Mouse (Mus musculus) mouse embryonic stem cell (cell line): ENCODE data around the gene Tex19.1.

Experiments
- in situ Hi-C, 2 experiments: fragments of 300-500 bp; cut with MboI; formaldehyde crosslinking; loops; 1 replicate in 1 of 2; 3 replicates in 1 of 2; pipeline ENCODE4 v1.14.3; 2019 to 2020; ENCODE audit warnings: low sequenced_read_pairs in 2 of 2, low pct_unique_long_range_greater_than_20kb in 1 of 2, mixed read lengths in 1 of 2; ENCODE audit not compliant: unreplicated experiment in 1 of 2

The Tex19.1 gene

DNA sequence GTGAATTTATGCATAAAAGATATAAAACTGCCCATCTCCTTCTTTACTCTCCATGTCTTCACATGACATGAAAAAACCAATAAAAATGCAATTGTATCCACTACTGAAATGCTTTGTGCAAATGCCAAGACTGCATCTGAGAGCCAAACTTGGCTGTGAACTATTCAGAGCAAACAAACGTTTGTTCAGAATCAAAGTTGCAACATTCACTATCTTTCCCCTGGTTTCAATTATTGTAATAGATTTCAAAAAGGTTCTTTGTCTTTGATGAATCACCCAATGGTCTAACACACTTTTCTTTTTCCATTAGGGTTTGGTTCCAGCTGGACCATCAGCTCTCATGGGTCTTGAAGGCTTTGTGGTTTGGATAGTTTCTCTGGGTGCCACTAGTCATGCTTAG is 16.3 kb upstream of the Tex19.1 start:
- in situ Hi-C loops: loop anchor here in 1 of 2 experiments (10.0 kb wide), 1 partner anchor 65 kb away; the partner anchor contains the start of gene Sectm1b

DNA sequence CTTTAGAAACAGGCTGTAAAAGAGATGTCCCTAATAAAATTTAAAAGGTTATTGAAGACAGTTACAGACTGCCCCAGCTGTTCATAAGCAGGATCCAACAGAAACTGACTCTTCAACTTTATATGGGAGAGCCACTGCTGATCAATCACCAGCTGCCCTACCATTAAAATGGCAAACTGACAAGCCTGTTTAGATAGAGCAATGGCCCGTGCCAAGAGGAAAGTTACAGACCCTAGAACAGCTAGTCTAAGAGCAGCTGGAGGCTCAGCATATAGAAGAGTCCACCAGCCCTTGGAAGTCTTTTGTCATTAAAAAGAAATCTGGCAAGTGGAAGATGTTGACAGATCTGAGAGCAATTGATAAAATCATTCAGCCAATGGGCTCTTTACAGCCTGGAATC is 11.3 kb upstream of the Tex19.1 start:
- in situ Hi-C loops: no loop called here

DNA sequence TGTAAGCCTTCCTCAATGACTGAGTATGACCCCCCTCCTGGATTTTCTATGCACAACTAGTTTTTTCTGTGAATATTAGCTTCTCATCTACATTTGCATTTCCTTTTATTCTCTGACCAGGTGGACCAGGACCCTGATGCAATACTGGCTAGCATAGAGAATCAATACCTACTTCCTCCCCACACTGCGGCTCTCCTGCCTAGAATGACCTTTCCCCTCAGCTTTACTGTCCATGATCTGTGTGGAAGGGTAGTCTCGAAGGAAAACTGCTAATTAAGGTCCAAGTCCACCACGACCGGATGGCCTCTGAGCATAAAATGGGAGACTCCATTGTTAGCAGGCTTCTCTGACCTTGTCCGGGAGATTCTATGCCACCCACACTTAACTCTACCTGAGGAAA is 8.3 kb upstream of the Tex19.1 start:
- in situ Hi-C loops: no loop called here

DNA sequence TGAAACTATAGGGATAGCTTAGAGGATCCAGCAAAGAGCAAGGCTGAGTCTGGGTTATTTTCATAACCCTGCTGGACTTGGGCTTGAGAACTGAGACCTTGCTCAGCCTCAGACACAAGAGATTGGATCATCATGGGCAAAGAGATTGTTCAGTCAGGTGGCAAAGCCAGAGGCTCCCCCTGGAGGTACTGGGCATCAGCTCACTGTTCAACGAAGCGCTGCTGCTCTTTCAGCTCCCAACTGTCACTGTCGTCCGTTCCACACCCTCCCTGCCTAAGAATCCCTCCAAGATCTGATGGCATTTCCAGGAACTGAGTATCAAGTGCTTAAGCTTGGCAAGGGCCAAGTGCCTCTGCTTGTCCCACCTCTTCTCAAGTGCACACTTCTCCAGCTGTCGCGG is 7.2 kb upstream of the Tex19.1 start:
- in situ Hi-C loops: no loop called here

DNA sequence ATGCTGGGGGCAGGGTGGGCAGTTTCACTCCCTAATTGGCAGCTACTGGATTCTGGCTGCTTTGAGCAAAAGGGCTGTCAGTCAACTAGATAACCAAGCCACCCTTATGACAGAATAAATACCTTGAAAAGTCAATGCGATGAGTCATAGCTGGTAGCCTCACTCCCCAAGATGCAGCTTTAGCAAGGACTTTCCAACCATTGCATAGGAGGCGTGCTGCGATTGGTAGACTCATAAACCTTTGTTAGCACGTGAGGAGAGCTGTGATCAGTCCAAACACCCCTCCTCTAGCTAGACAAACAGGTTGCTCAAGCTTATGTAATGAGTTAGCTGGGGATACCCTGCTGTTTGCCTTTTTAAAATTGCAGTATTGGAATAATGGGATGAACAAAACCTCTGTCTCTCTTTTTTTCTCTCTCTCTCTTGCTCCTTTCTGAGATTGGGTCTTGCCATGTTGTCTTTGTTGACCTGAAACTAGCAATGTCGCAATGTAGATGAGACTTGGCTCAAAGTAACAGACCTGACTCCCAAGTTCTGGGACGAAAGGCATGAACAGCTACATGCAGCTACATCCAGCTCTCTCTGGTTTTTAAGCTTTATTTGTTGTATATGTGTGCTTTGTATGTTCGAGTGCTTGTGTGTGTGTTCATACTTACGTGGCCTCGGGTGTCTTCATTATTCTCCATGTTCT is 2.5 kb upstream of the Tex19.1 start:
- in situ Hi-C loops: no loop called here

DNA sequence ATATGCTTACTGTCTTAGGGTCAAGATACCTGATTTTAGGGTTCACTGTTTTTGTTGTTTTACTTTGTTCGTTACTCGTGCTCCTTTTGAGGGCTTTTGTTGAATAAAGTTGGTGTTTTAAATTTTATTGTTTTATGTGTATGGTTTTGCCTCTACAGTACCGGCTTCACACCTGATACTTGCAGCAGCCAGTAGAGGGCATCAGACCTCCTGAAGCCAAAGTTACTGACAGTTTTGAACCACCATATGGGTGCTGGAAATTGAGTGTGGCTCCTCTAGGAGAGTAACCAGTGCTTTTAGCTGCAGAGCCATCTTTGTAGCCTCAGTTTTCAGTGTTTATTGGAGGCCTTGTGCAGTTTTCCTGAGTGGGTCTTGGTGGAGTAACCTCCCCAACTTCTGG is 2.2 kb downstream of the Tex19.1 start:
- in situ Hi-C loops: no loop called here

DNA sequence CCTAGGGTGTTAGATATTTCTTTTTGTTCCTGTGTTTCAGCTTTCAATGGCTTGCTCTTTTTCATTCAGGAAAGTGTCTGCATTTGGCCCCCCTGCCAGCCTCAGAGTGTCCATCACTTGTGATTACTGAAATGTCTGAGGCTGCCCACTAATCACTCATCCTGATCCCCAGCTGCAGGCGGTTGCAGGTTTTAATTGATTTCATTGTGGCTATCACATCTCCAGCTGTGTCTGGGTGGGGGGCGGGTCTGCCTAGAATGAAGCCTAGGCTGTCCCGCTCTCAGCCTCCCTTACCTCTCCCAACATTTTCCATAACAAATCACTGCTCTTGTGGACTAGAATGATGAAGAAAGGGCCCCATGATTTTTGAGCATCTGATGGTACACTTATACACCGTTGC is 8.3 kb downstream of the Tex19.1 start:
- in situ Hi-C loops: no loop called here

DNA sequence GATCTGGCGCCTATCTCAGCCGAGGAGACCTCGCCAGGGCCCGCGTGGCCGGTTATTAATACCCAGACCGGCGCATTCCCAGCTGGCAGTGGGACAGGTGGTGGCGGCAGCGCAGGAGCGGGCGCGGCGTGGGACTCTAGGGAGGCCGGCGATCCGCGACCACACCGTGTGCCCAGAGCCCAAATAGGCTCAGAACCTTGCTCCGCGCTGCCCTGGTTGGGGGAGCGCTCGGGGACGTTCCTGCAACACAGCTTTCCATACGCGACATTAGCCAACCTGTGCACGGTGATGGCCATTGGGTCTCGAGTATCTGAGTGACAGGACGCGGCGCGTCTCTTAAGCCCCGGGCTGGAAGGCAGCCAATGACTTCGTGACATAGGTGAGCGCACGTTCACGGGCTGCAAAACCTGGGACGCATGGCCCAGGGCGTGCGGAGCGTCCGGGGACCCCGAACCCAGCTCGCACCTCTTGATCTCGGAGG is 10.5 kb downstream of the Tex19.1 start:
- in situ Hi-C loops: no loop called here

DNA sequence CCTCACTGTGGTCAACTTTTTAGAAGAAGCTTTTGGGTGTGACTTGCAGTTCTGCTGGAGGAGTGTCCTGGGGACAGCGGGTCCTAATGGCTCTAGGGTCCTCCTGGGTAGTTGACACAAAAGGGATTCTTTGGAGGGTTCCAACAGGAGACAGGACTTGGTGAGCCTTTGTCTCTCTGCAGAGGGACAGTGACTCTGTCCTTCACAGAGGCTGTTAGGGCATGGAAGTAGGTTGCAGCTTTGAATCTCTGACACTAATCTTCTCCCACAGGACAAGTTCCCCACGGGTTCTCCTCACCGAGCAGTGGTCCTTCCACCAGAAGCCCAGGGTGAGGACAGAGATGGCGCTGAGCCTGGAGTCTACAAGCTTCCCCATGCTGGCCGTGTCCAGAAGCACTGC is 14.0 kb downstream of the Tex19.1 start, which contains the start of gene Uts2r:
Gene Uts2r, plus strand, starts transcription at position 301 of the 400 bp plus-strand sequence.
- in situ Hi-C loops: no loop called here

DNA sequence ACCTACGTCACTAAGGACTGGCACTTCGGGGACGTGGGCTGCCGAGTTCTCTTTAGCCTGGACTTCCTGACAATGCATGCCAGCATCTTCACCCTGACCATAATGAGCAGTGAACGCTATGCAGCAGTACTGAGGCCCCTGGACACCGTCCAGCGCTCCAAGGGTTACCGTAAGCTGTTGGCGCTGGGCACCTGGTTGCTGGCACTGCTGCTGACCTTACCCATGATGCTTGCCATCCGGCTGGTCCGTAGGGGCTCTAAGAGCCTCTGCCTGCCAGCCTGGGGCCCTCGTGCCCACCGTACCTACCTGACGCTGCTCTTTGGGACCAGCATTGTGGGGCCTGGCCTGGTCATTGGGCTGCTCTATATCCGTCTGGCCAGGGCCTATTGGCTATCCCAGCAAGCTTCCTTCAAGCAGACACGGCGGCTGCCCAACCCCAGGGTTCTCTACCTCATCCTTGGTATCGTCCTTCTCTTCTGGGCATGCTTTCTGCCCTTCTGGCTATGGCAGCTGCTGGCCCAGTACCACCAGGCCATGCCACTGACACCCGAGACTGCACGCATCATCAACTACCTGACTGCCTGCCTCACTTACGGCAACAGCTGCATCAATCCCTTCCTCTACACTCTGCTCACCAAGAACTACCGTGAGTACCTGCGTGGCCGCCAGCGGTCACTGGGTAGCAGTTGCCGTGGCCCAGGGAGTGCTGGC is 14.8 kb downstream of the Tex19.1 start:
- in situ Hi-C loops: no loop called here

DNA sequence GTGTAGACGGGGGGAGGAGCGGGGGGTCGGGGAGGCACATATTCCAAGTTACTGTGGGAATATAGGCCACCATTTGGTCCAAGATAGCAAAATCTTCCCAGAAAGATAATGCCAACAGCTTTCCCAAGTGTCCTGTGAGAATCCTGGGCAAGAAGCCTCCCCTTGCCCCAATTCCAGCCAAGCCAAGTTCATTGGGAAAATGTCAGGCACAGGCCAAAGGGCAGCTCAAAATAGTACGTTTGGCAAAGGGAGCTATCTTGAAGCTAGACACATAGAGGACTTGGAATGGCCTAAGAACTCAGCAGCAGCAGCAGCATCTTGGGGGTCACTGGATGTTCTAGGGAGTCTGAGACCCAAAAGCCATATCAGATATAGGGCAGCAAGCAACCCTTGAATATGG is 17.8 kb downstream of the Tex19.1 start:
- in situ Hi-C loops: no loop called here

DNA sequence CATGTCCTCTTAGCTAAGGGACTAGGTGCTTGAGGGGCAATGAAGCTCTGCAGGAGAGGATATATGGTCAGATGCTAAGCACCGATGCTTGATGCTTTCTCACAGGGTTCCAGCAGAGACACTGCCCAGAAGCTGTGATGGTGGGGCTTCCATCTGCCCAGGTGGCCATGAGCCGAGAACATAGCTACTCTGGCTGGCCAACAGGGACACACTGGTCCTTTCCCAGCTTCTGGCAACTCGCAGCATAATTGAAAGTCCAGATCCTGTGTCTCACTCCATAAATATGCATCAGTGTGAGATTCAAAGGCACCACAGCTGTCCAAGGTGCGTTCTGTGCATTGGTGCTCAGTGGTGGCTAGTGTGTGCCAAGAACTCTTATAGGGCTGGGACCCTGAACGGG is 27.3 kb downstream of the Tex19.1 start:
- in situ Hi-C loops: no loop called here

DNA sequence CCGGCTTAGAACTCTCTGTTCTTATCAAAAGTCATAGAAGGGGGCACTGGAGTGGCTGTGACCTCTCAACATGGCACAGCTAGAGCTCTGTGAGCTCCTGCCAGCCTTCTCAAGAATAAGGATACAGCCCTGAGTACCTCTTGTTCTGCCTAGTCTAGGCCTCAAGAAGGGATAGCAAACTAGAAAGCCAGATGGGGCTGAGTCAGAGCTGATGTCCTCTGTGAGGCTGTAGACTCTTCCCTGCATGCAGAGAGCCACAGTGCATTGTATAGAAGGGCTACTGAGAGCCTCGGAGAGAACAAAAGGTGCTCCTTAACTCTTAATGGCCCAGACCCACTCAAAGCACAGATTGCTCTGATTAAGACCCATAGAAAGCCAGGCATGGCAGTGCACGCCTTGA is 28.3 kb downstream of the Tex19.1 start:
- in situ Hi-C loops: no loop called here

DNA sequence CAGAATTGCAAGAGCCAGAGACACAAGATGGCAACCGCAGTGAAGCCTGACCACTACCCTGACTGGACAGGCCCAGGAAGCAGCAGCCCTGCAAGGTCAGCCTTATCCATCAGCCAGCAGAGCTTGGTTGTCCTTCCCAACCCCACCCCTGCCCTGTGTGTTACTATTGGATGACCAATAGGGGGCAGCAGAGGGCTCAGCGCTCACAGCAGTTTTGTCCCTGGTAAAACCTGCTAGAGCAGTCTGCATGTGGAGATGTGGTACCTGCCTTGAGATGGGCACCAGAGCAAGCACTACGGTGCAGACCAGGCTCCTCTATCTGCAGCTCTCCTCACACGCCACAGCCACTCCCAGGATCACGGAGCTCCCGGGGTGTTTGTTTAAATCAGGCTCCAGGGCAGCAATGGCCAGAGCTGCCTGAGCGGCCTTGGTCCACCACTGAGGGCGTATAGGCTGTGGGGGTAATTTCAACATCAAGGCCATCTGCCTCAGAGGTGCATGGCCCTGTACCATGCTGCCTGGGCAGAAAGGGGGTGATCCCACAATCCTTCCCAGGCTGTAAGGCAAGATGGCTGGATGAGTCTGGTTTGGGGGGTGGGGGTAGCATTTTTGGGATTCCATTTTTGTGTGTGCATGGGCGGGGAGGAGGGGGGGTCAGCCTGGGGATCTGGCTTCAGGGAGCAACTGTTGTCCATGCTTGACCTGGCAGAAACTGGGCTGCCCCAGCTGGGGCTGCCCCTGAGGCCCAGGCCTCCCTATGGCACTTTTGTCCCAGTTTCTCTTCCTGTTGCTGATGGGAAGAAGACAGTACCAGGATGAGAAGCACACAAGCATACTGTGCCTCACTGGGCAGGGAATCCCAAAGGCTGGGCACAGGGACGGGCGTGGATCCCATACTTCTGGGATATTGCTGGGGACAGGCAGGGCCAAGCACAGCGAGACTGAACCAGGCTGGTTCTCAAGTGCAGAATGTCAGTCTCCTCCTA is 30.6 kb downstream of the Tex19.1 start:
- in situ Hi-C loops: no loop called here

DNA sequence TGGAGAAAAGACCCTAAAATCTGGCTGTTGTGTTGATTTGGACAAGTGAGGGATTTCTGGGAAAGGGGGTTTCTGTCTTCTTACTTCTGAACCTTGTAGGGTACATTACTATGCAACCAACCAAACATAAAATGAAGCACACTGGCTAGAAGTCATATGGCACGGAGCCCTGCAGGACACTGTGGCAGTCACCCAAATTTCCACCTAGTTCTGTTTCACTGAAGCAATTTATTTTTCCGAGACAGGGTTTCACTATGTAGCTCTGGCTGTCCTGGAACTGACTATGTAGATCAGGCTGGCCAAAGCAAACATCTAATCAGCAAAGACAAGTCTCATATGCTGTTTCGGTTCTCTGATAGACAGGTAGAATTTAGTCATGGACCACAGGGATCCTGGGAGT is 43.7 kb downstream of the Tex19.1 start:
- in situ Hi-C loops: no loop called here

DNA sequence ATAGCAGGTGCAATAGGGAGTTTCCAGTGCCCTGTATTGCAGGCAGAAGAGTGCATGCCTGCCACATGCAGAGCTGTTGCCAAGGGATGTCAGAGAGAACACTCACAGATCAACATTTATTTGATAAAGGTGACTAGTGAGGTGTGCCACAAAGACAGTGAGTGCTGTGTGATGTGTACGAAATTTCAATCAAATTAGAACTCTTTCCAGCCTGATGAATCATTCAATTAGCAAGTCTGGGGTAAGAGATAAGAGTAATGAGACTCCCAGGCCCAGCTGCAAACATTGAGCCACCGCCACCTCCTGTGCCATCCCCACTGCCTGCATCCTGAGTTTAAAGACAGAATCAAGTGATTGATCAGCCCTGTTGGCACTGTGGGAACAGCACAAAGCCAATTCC is 46.8 kb downstream of the Tex19.1 start:
- in situ Hi-C loops: no loop called here

DNA sequence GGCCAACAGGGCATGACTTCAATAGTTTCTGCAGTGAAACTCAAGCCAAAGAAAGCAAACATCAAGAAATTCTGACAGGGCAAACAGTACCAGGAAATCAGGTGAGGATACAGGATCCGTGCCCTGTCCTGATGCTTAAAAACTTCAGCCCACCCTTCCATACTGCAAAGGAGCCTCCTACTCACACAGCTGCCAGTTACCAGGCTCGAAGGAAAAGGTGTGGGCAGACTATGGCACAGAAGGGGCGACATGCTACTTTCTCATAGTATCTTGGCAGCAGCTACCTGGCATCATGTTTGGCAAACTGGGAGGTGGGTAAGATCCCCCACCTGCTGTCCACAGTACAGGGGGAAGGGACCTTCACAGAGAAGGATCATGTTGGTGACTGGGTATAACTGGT is 47.5 kb downstream of the Tex19.1 start:
- in situ Hi-C loops: no loop called here
